In genomic region chr6:20574734-20575133, GRCm38 (mm10) we compare ENCODE assay signal across 26 mouse cellular contexts.
DNase-seq lines count a peak whose midpoint lies in the region; ATAC-seq and TF ChIP-seq lines count a peak whose summit lies in the region.
"Had no signal": no experiment of that assay in that cellular context is flagged by ENCODE, and none has a peak within 500 bp of the region (broad histone marks: within the 10 kb centered on the region; RNA-seq: fewer than 3 reads in every experiment).

No protein-coding gene starts in this region.

- no peaks in the 10 kb centered on the region for H3K9me3 ChIP-seq in forebrain, postnatal 0 days (ENCODE audit: low read length)
- no peaks in the 10 kb centered on the region for H3K9me3 ChIP-seq in forebrain, embryonic 10.5 days
- H3K9me3 ChIP-seq: embryonic facial prominence, embryonic 12.5 days; embryonic facial prominence, embryonic 15.5 days; heart, embryonic 10.5 days; heart, embryonic 13.5 days had no signal

- peak; percentile 4 to 17 for DNase-seq in cerebellum, postnatal 10 days
- DNase-seq in forebrain, postnatal 0 days, result no peak
- no peak for DNase-seq in forebrain, embryonic 10.5 days (ENCODE audit: extremely low spot score, low spot score)
- DNase-seq in brain, adult 2 months (ENCODE audit: low read depth, low spot score), result peak; percentile 36
- no peak for DNase-seq in kidney, adult 8-10 months
- DNase-seq: adrenal gland, adult 8-10 months; adrenal gland, postnatal 36 days; cerebellum, adult 18-20 months; cerebellum, adult 9-10 months; cerebellum, postnatal 25 days; gastrocnemius, postnatal 10 days; gastrocnemius, postnatal 36 days; heart, adult 2 months; heart, postnatal 14 days; heart, postnatal 4 days; kidney, adult 2 months had no signal

- no peaks in the 10 kb centered on the region for H3K4me1 ChIP-seq in forebrain, postnatal 0 days (ENCODE audit: insufficient read depth)
- no peaks in the 10 kb centered on the region for H3K4me1 ChIP-seq in forebrain, embryonic 10.5 days
- H3K4me1 ChIP-seq: embryonic facial prominence, embryonic 12.5 days; embryonic facial prominence, embryonic 15.5 days; heart, embryonic 10.5 days; heart, embryonic 13.5 days had no signal

- TF ChIP-seq CTCF in forebrain, postnatal 0 days (IDR thresholded peaks at IDR 0.05; ENCODE audit: low read depth), result no peak

- ATAC-seq in cerebellum, adult (ENCODE audit: insufficient number of reproducible peaks, low FRiP score, low TSS enrichment), result no peak
- peak; percentile 29; the same call in 1 of the 2 replicates for ATAC-seq in forebrain, postnatal 0 days
- ATAC-seq: activated CD4-positive, CD25-positive, alpha-beta regulatory T cell, adult 4 months; forebrain, embryonic 16.5 days; hindbrain, postnatal 0 days; intestine, postnatal 0 days had no signal

- H3K9ac ChIP-seq in forebrain, postnatal 0 days, result no peak overlapping the region
- H3K9ac ChIP-seq: embryonic facial prominence, embryonic 12.5 days; embryonic facial prominence, embryonic 15.5 days; heart, embryonic 13.5 days; hindbrain, embryonic 14.5 days had no signal

- H3K36me3 ChIP-seq in forebrain, postnatal 0 days (ENCODE audit: insufficient read depth), result no peaks in the 10 kb centered on the region
- H3K36me3 ChIP-seq in forebrain, embryonic 10.5 days (replicated peaks), result no peaks in the 10 kb centered on the region
- H3K36me3 ChIP-seq: embryonic facial prominence, embryonic 12.5 days; embryonic facial prominence, embryonic 15.5 days; heart, embryonic 10.5 days; heart, embryonic 13.5 days had no signal

- WGBS in forebrain, postnatal 0 days, result 64% methylated on average over 3 of the region's 3 CpGs
- 92% methylated on average over 3 of the region's 3 CpGs for WGBS in forebrain, embryonic 10.5 days

- H3K4me3 ChIP-seq in forebrain, postnatal 0 days (ENCODE audit: low read depth, low read length), result no peak overlapping the region
- no peak overlapping the region for H3K4me3 ChIP-seq in forebrain, embryonic 10.5 days
- H3K4me3 ChIP-seq: embryonic facial prominence, embryonic 12.5 days; embryonic facial prominence, embryonic 15.5 days; heart, adult 2 months; heart, embryonic 10.5 days; heart, embryonic 13.5 days had no signal

- H3K27me3 ChIP-seq in forebrain, postnatal 0 days (ENCODE audit: insufficient read depth, low read length), result no peaks in the 10 kb centered on the region
- no peaks in the 10 kb centered on the region for H3K27me3 ChIP-seq in forebrain, embryonic 10.5 days (ENCODE audit: poor library complexity, severe bottlenecking)
- H3K27me3 ChIP-seq: embryonic facial prominence, embryonic 12.5 days; embryonic facial prominence, embryonic 15.5 days; heart, embryonic 13.5 days had no signal

- H3K27ac ChIP-seq in forebrain, postnatal 0 days (ENCODE audit: low read depth, low read length), result no peak overlapping the region
- no peak overlapping the region for H3K27ac ChIP-seq in forebrain, embryonic 10.5 days
- H3K27ac ChIP-seq: embryonic facial prominence, embryonic 12.5 days; embryonic facial prominence, embryonic 15.5 days; heart, adult 2 months; heart, embryonic 10.5 days; heart, embryonic 13.5 days; hindbrain, embryonic 14.5 days; hindbrain, postnatal 0 days had no signal

- H3K4me2 ChIP-seq in forebrain, postnatal 0 days (ENCODE audit: low read depth), result no peak overlapping the region
- H3K4me2 ChIP-seq: embryonic facial prominence, embryonic 12.5 days; embryonic facial prominence, embryonic 15.5 days; heart, embryonic 13.5 days; hindbrain, embryonic 14.5 days had no signal

Comparison
In these comparisons a context has a peak if more than half of its experiments do, and no peak if none do; other contexts are left out.
1. DNase-seq: peak in cerebellum, postnatal 10 days (2 of 2) and brain, adult 2 months (single experiment); none in forebrain, postnatal 0 days (single experiment), forebrain, embryonic 10.5 days (single experiment) and kidney, adult 8-10 months (0 of 2).